Mouse (Mus musculus) thymus, postnatal 0 days (tissue): ENCODE results near the gene Acadl. TPM values are rescaled to one million over a fixed set of nuclear protein-coding genes. Genes with fewer than 3 reads are reported as not detected.

ENCODE experiments used
- DNase-seq: peaks from one replicate; pipeline ENCODE4 v3.0.0-alpha.2; 2015; ENCODE audit warnings: low spot score
- polyA plus RNA-seq: library from polyadenylated mRNA; unstranded; fragments of >200 nt; fragmentation: Nextera tagmentation; extraction: Ambion mirVana; gene quantifications from 2 replicates; pipeline ENCODE4 v1.2.1, GENCODE M21; 2015

The Acadl gene
- polyA plus RNA-seq, 1 experiment from 2014 or later, result 89.0 TPM

- DNase-seq, result no peak
Measured at GRCm38 (mm10) chr1:66839755-66840438, 23.2 kb downstream of the Acadl start.

GRCm38 (mm10) chr1:66839135-66839534 lies 23.9 kb downstream of the Acadl start:
- DNase-seq, result no peak

- DNase-seq, result peak; percentile 75
Measured at GRCm38 (mm10) chr1:66838184-66839042, 24.7 kb downstream of the Acadl start.

GRCm38 (mm10) chr1:66837207-66837606 lies 25.9 kb downstream of the Acadl start:
- no peak for DNase-seq

- no peak for DNase-seq
Measured at GRCm38 (mm10) chr1:66832636-66833165, 30.4 kb downstream of the Acadl start.

GRCm38 (mm10) chr1:66831824-66832600 lies 31.1 kb downstream of the Acadl start:
- no peak for DNase-seq

- no peak for DNase-seq
Measured at GRCm38 (mm10) chr1:66829400-66830080, 33.5 kb downstream of the Acadl start.

GRCm38 (mm10) chr1:66821966-66822365 lies 41.1 kb downstream of the Acadl start:
- no peak for DNase-seq

GRCm38 (mm10) chr1:66820241-66820640 lies 42.8 kb downstream of the Acadl start:
- DNase-seq, result no peak

GRCm38 (mm10) chr1:66817865-66818315 lies 45.2 kb downstream of the Acadl start:
- peak; percentile 65 for DNase-seq

GRCm38 (mm10) chr1:66817453-66817839 lies 45.6 kb downstream of the Acadl start, which contains the start of gene Kansl1l:
TSS of gene Kansl1l (minus strand) at chr1:66817562.
- peak; percentile 96 for DNase-seq

- peak; percentile 93 for DNase-seq
Measured at GRCm38 (mm10) chr1:66816837-66817452, 46.1 kb downstream of the Acadl start.

GRCm38 (mm10) chr1:66815941-66816777 lies 46.9 kb downstream of the Acadl start:
- DNase-seq, result peak; percentile 86

- peak; percentile 18 for DNase-seq
Measured at GRCm38 (mm10) chr1:66814756-66815155, 48.3 kb downstream of the Acadl start.

GRCm38 (mm10) chr1:66813191-66813590 lies 49.9 kb downstream of the Acadl start:
- no peak for DNase-seq

GRCm38 (mm10) chr1:66806821-66807220 lies 56.3 kb downstream of the Acadl start:
- DNase-seq, result no peak

- no peak for DNase-seq
Measured at GRCm38 (mm10) chr1:66805408-66805807, 57.7 kb downstream of the Acadl start.

GRCm38 (mm10) chr1:66804710-66805109 lies 58.4 kb downstream of the Acadl start:
- no peak for DNase-seq

- no peak for DNase-seq
Measured at GRCm38 (mm10) chr1:66797962-66798361, 65.1 kb downstream of the Acadl start.
